Mouse (Mus musculus) adrenal gland, postnatal 25 days (tissue): ENCODE measurements around the gene Uba6. TPM values are rescaled to one million over a fixed set of nuclear protein-coding genes. Genes with fewer than 3 reads are reported as not detected.

Experiments used
- DNase-seq: peaks from one replicate; pipeline ENCODE4 v3.0.0; 2021; ENCODE audit warnings: mixed read lengths
- total RNA-seq: library from RNA; stranded (reverse); gene quantifications from 2 replicates; pipeline ENCODE4 v1.2.3, GENCODE M21; 2021

Uba6 gene
- total RNA-seq, 1 experiment from 2014 or later: 17.9 TPM

DNA sequence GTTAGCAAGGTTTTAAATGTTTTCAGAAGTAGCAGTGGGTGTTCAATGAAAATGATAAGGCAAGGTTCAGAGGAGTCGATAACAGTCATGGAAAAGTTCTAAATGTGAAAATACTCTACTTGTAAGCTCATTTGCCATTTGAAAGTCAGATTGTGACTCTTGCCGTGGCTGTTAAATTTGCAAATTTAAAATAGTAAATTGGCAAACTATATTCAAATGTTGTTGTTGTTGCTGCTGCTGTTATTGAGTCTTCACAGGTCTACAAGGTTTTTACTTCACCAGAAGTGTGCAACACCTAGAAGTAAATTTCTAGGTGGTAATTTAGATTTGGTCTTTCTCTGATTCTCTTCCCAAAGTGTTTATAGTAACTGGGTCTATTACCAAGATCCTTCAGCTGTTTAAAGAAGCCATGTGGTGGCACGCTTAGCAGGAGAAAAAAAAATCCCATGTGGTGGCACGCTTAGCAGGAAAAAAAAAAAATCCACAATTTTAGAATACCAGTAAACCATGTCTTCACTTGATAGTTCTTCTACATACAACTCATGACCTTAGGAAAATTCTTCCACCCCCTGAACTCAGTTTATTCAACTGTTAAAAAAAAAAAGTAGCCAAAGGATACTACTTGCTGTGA lies 99.7 kb downstream of the Uba6 start:
- DNase-seq: no peak

DNA sequence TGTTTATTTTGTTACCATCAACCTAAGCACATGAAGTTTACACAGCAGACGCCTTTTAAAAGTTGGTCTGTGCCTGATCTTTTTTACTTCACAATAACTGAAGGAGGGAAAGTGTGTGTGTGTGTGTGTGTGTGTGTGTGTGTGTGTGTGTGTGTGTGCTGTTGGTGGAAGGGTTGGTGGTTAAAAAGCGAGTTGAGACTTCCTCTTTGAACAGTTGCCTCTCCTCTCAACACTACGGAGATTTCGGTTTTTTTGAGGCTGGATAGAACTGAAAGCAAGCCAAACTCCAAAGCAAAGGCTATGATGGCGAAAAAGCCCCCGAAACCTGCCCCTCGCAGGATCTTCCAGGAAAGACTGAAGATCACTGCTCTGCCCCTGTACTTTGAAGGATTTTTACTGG lies 101.1 kb downstream of the Uba6 start, which contains the start of gene Stap1:
TSS of gene Stap1 (plus strand) at position 209 of the 400 bp plus-strand sequence.
- no peak for DNase-seq

DNA sequence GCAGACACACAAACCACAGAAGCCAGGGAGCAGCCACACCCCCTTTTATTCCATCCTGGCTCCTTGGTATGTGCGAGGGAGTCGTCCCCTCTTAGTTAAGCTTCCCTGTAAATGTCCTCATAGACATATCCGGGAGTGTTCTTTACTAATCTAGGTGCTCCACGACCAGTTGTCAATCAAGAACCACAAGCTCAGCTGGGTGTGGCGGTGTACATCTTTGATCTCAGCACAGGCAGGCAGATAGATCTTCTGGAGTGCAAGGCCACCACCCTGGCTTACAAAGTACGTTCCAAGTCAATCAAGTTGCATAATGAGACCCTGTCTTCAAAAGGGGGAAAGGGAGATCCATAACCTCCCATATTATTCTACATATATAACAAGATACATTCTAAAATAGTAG lies 103.5 kb downstream of the Uba6 start:
- no peak for DNase-seq

DNA sequence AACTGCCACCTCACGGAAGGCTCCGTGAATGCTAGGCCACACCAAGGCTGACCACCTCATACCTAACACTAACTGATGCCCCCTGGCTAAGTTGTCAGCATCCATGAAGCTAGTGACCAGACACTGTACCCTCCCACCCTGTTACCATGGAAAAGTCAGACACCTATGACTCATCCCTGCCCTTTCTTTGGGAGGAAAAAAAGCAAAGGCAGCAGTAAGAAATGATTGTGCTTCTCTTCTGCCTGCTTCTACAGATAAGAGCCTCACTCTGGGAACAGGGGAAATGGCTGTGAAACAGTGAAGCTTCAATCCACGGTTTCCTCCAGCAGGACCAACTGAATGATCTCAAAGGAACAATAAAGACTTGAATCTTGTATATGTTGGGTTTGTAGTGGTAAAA lies 104.2 kb downstream of the Uba6 start:
- DNase-seq: no peak

DNA sequence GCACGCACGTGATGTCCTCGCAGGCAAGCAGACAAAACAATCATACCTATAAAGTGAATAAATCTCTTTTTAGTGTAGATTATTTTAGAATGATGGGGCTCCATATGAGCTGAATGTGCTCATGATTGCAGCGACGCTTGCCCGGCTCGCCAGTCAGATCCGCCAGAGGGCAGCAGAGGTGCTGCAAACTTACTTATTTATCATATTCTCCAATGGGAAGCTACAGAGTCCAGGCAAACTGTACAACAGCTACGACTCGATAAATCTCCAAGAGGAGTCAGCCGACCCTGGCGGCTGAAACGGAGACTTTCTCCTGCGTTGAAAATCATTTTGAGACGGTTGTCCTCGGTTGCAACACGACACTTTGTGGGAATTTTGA lies 106.1 kb downstream of the Uba6 start:
- peak; percentile 88 for DNase-seq

DNA sequence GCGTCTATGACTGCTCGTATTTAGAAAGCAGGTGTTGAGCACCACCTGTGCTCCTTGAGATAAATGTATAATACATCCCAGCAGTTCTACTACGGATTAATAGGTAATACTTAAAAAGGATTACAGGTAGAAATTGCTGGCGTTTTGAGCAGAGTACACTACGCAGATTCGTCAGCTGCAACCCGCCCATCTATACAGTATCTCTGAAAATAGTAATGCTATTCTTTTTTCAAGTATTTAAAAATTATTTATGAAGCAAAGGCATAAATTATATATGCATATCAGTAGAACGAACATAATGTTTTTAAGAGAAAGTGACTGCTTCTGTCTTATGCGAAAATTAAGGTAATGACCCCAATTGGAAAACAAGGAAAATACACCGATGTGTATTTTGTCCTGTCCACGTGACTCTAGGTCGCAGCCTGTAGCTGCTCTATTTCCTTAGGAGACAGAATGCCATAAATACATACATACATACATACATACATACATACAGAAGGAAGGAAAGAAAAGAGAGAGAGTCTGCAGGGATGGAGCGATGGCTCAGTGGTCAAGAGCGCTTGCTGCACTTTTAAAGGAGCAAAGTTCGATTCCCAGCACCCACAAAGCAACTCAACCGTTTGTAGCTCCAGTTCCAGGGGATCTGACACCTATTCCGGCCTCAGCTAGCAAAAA lies 106.6 kb downstream of the Uba6 start:
- DNase-seq: no peak

DNA sequence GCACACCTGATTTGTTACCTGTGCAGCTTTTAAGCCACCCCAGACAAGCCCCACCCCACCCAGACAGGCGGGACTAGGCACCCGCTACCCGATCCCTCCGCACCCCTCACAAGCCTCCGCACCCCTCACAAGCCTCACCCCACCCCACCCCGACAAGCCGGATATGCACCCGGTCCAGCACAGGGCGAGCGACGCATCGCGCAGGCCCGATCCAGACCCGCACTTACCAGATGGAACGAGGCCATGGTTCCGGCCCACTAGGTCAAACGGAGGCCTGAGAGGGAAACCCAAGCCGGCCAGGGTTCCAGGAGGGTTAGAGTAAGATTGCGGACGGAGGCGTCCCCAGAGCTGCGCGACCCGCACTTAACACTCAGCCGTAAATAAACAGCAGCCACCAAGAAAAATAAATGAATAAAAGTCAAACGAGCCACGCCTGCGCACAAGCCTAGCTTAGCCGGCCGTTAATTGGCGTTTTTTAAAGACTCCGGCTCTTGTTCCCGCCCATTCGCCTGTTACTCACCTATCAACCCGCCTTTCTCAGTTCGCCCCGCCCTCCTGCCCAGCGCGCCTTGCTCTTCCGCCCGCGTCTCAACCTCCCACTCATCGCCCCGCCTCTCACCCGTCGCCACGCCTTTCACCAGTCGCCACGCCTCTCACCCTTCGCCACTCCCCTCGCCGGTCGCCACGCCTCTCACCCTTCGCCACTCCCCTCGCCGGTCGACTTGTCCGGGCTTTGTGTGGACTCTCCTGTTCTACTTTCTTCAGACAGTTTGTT lies 107.3 kb downstream of the Uba6 start, which contains the start of gene Cenpc1:
TSS of gene Cenpc1 (minus strand) at position 483 of the 775 bp plus-strand sequence.
- peak; percentile 97 for DNase-seq

DNA sequence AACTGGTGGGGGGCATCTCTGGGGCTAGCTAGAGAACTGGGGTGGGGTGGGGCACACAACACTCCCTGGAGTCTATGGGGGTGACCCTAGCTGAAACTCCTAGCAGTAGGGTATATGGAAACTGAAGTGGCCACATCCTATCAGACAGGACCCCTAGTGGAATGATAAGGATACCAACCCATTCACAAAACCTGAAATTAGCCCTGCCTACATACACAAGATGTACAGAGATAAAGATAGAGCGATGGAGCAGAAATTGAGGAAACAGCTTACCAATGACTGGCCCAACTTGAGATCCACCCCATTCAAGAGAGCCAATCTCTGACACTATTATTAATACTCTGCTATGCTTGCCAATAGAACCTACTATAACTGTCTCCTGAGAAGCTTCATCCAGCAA lies 109.1 kb downstream of the Uba6 start:
- no peak for DNase-seq

Other genes starting within 250 kb of the Uba6 start
- gene Cenpc1, start 107.2 kb downstream of the Uba6 start, total RNA-seq: 16.6 and 17.1 TPM in 2 replicates
- 0.73 TPM in 1 of 2 replicates, not detected in the other for gene Stap1, start 101.1 kb downstream of the Uba6 start, total RNA-seq
- 0.12 TPM in 1 of 2 replicates, not detected in the other for gene Gnrhr, start 25.1 kb upstream of the Uba6 start, total RNA-seq
- gene Tmprss11c, start 116.5 kb upstream of the Uba6 start, total RNA-seq: not detected in 2 replicates
- gene Tmprss11d, start 200.6 kb upstream of the Uba6 start, total RNA-seq: not detected in 2 replicates